Mouse (Mus musculus) cerebellum, adult 2 months (tissue): ENCODE measurements around the gene Dnajc4.

Experiments
- CTCF ChIP-seq: fragments of 200-500 bp; IDR thresholded peaks from 2 replicates; pipeline ENCODE4 v1.5.1; 2011; ENCODE audit warnings: low read depth, mild to moderate bottlenecking, control low read depth, low read length, moderate library complexity, borderline replicate concordance; ENCODE audit not compliant: insufficient read depth
- POLR2A ChIP-seq: fragments of 200-500 bp; IDR thresholded peaks from 2 replicates; pipeline ENCODE4 v1.6.1; 2011; ENCODE audit warnings: low read length, control low read depth, borderline replicate concordance; ENCODE audit not compliant: insufficient read depth

DNA sequence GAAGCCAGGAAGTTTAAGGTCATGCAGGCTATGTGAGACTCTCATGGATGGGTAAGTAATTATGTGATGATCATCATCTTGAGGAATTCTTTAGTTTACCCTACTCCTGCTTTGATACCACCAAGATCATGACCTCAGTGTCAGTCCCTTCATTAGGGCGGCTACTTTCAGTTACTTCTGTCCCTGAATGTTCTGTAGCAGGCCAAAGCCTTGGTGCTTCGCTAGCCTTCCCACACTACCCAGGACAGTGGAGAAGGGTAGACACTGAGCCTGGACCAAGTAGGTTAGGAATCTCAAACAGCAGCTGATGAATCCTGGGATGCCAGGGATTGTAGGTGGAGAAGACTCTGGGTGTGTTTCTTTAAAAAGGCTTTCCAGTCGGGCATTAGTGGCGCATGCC is 10.9 kb downstream of the Dnajc4 start:
- TF ChIP-seq CTCF, result no peak
- TF ChIP-seq POLR2A, result no peak
